Mouse (Mus musculus) liver, embryonic 12.5 days (tissue): ENCODE data around the gene Tbc1d2. TPM values are rescaled to one million over a fixed set of nuclear protein-coding genes. Genes with fewer than 3 reads are reported as not detected.
A peak's percentile ranks its signal among the peaks of the same experiment; 100 is the strongest.

Experiments
- ATAC-seq: fragments of 200-750 bp; cut with Nextera tagmentation; 2 replicates; pipeline ENCODE4 v1.8.0; 2017; ENCODE audit warnings: moderate number of reproducible peaks, mild to moderate bottlenecking, moderate library complexity
- H3K27ac ChIP-seq: fragments of 300-500 bp; sonication (generic); 2 replicates; pipeline ENCODE4 v1.5.1; 2016; ENCODE audit warnings: mild to moderate bottlenecking
- H3K27me3 ChIP-seq: fragments of 300-500 bp; sonication (generic); replicated peaks from 2 replicates; pipeline ENCODE4 v1.6.1; 2016; ENCODE audit warnings: mild to moderate bottlenecking, moderate library complexity
- H3K36me3 ChIP-seq: fragments of 300-500 bp; sonication (generic); 2 replicates; pipeline ENCODE4 v1.6.1; 2016; ENCODE audit warnings: mild to moderate bottlenecking, moderate library complexity
- H3K4me1 ChIP-seq: fragments of 300-500 bp; sonication (generic); 2 replicates; pipeline ENCODE4 v1.6.1; 2016
- H3K4me2 ChIP-seq: fragments of 300-500 bp; sonication (generic); 2 replicates; pipeline ENCODE4 v1.6.1; 2016; ENCODE audit warnings: mild to moderate bottlenecking, moderate library complexity
- H3K4me3 ChIP-seq: fragments of 300-500 bp; sonication (generic); 2 replicates; pipeline ENCODE4 v1.5.1; 2016; ENCODE audit warnings: mild to moderate bottlenecking, moderate library complexity
- H3K9ac ChIP-seq: fragments of 300-500 bp; sonication (generic); 2 replicates; pipeline ENCODE4 v1.6.1; 2016; ENCODE audit warnings: mild to moderate bottlenecking, moderate library complexity
- H3K9me3 ChIP-seq: fragments of 300-500 bp; sonication (generic); replicated peaks from 2 replicates; pipeline ENCODE4 v1.6.1; 2016; ENCODE audit warnings: mild to moderate bottlenecking, moderate library complexity
- WGBS: fragments of 180-500 bp; shearing (Covaris S2); methylation state at CpG from one replicate; pipeline ENCODE4 v1.1.7; 2016; ENCODE audit not compliant: insufficient replicate concordance; 5-methylcytosine and 5-hydroxymethylcytosine counted together
- polyA plus RNA-seq: library from polyadenylated mRNA; unstranded; fragments of >200 nt; fragmentation: Nextera tagmentation; extraction: Ambion mirVana; gene quantifications from 2 replicates; pipeline ENCODE4 v1.2.1, GENCODE M21; 2016

The Tbc1d2 gene
- polyA plus RNA-seq: 0.57 and 0.62 TPM in 2 replicates

DNA sequence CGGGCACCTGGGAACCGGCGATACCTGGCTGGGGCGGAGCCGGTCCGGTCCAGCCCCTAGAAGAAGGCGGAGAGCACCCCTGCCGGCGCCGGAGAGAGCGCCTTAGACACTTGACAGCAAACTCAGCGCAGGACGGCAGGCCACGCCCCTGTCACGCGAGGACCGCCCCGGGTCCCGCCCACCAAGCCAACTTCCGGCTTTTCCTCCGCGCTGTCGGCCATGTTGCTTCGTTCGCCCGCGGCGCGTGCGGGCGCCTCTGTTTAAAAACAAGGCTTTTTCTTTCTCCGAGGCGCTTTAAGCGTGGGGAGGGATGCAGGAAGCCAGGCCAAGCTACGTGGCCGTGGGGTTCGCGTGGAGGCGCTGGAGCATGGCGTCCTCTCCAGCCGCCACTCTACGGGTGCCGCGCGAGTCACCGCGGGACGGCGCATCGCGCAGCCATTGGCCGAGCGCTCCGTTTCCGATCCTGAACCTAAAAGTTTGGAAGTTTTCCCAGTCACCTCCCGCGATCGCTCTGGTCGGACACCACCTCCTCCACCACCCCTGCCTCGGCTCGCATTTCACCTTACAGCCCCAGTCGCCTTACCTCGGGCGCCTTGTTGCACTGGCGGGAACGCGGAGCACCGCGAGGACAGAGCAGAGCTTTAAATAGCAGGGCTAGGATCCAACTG is at the start of gene Tbc1d2:
Gene Tbc1d2, minus strand, starts transcription at position 124 of the 668 bp plus-strand sequence.
- WGBS: under 1% methylated on average over 69 of the region's 69 CpGs
- peaks cover 62% of the 10 kb centered on the region for H3K27me3 ChIP-seq
- peak; percentile 95 for ATAC-seq

GRCm38 (mm10) chr4:46696467-46696866 is 46.5 kb upstream of the Tbc1d2 start:
- WGBS: 59% methylated on average over 6 of the region's 6 CpGs
- H3K27ac ChIP-seq: no peak overlapping the region
- H3K4me1 ChIP-seq: peaks cover 3% of the 10 kb centered on the region; the same call in 1 of the 2 replicates
- ATAC-seq: no peak
- no peak overlapping the region for H3K4me3 ChIP-seq
- peaks cover 7% of the 10 kb centered on the region; the same call in 1 of the 2 replicates for H3K27me3 ChIP-seq
- no peak overlapping the region for H3K4me2 ChIP-seq
- no peak overlapping the region for H3K9ac ChIP-seq
- H3K9me3 ChIP-seq: 0 out of 2 replicates have a peak, but pooled peaks cover 1% of the 10 kb centered on the region
- no peaks in the 10 kb centered on the region for H3K36me3 ChIP-seq

More for the DNA sequence above, at the start of gene Tbc1d2:
- peak within 1 kb of the TSS; percentile 79 for H3K4me3 ChIP-seq
- no peaks in the 10 kb centered on the region for H3K36me3 ChIP-seq
- no peaks in the 10 kb centered on the region for H3K9me3 ChIP-seq
- peak within 1 kb of the TSS; percentile 94 for H3K4me2 ChIP-seq
- H3K27ac ChIP-seq: peak within 1 kb of the TSS; percentile 77
- H3K9ac ChIP-seq: peak within 1 kb of the TSS; percentile 79
- peaks cover 16% of the 10 kb centered on the region for H3K4me1 ChIP-seq

GRCm38 (mm10) chr4:46690565-46690964 is 40.6 kb upstream of the Tbc1d2 start:
- Histone ChIP-seq H3K9me3 (0 out of 2 replicates have a peak, but pooled peaks cover 5% of the 10 kb centered on the region), H3K27ac (no peak overlapping the region), H3K9ac (no peak overlapping the region), H3K27me3 (peaks cover 23% of the 10 kb centered on the region; the same call in 1 of the 2 replicates), H3K4me3 (no peak overlapping the region), H3K36me3 (no peaks in the 10 kb centered on the region), H3K4me2 (no peak overlapping the region), H3K4me1 (no peaks in the 10 kb centered on the region)
- WGBS: 77% methylated on average over 8 of the region's 8 CpGs
- ATAC-seq: no peak

GRCm38 (mm10) chr4:46690023-46690420 is 40.0 kb upstream of the Tbc1d2 start:
- Histone ChIP-seq H3K4me2 (no peak overlapping the region), H3K9ac (no peak overlapping the region), H3K36me3 (no peaks in the 10 kb centered on the region), H3K4me3 (no peak overlapping the region), H3K27ac (no peak overlapping the region), H3K4me1 (no peaks in the 10 kb centered on the region), H3K9me3 (0 out of 2 replicates have a peak, but pooled peaks cover 5% of the 10 kb centered on the region), H3K27me3 (peaks cover 23% of the 10 kb centered on the region; the same call in 1 of the 2 replicates)
- ATAC-seq: no peak
- WGBS: 63% methylated on average over 8 of the region's 8 CpGs

- Histone ChIP-seq H3K36me3 (no peaks in the 10 kb centered on the region), H3K4me3 (no peak overlapping the region), H3K27me3 (peaks cover 23% of the 10 kb centered on the region; the same call in 1 of the 2 replicates), H3K4me1 (no peaks in the 10 kb centered on the region), H3K9ac (no peak overlapping the region), H3K9me3 (0 out of 2 replicates have a peak, but pooled peaks cover 5% of the 10 kb centered on the region), H3K27ac (no peak overlapping the region), H3K4me2 (no peak overlapping the region)
- ATAC-seq: no peak
- 38% methylated on average over 15 of the region's 15 CpGs for WGBS
These were observed 39.5 kb upstream of the Tbc1d2 start for GRCm38 (mm10) chr4:46689397-46690022.

- ATAC-seq: no peak
- Histone ChIP-seq H3K4me3 (no peak overlapping the region), H3K9ac (no peak overlapping the region), H3K27ac (no peak overlapping the region), H3K4me1 (no peaks in the 10 kb centered on the region), H3K4me2 (no peak overlapping the region), H3K27me3 (peaks cover 22% of the 10 kb centered on the region; the same call in 1 of the 2 replicates), H3K36me3 (no peaks in the 10 kb centered on the region), H3K9me3 (0 out of 2 replicates have a peak, but pooled peaks cover 5% of the 10 kb centered on the region)
- 62% methylated on average over 14 of the region's 14 CpGs for whole genome bisulfite sequencing
These were observed 38.3 kb upstream of the Tbc1d2 start for GRCm38 (mm10) chr4:46688213-46688832.

DNA sequence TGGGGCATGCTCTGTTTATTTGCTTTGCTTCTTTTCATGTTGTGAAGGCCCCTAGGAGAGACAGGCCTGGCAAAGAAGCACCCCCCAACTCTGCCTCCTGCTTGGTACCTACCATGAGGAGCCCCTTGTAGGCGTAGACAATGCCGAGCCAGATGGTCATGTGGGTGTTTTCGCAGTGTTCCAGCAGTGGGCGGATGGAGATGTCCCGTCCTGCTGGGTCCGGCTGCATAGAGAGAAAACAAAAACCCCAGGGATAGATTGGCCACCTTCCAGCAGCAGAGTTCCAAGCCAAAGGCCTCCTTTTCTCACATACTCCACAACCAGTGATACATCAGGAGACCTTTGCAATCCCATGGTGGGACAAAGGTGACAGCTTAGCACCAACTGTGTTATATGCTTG is 34.2 kb upstream of the Tbc1d2 start:
- 65% methylated on average over 6 of the region's 6 CpGs for WGBS
- ATAC-seq: no peak
- H3K9me3 ChIP-seq: no peaks in the 10 kb centered on the region
- H3K27me3 ChIP-seq: 0 out of 2 replicates have a peak, but pooled peaks cover 5% of the 10 kb centered on the region
- H3K4me2 ChIP-seq: no peak overlapping the region
- no peak overlapping the region for H3K4me3 ChIP-seq
- H3K36me3 ChIP-seq: no peaks in the 10 kb centered on the region
- no peaks in the 10 kb centered on the region for H3K4me1 ChIP-seq
- H3K9ac ChIP-seq: no peak overlapping the region
- H3K27ac ChIP-seq: no peak overlapping the region

GRCm38 (mm10) chr4:46676646-46677045 is 26.6 kb upstream of the Tbc1d2 start:
- H3K27ac ChIP-seq: no peak overlapping the region
- no peak for ATAC-seq
- H3K9ac ChIP-seq: no peak overlapping the region
- H3K36me3 ChIP-seq: no peaks in the 10 kb centered on the region
- H3K4me2 ChIP-seq: peak overlapping the region; percentile 18; the same call in 1 of the 2 replicates
- H3K4me1 ChIP-seq: peaks cover 25% of the 10 kb centered on the region
- H3K9me3 ChIP-seq: no peaks in the 10 kb centered on the region
- H3K27me3 ChIP-seq: no peaks in the 10 kb centered on the region
- no peak overlapping the region for H3K4me3 ChIP-seq
- WGBS: 20% methylated on average over 3 of the region's 3 CpGs

GRCm38 (mm10) chr4:46675992-46676391 is 26.0 kb upstream of the Tbc1d2 start:
- no peak overlapping the region for H3K27ac ChIP-seq
- ATAC-seq: no peak
- H3K4me2 ChIP-seq: peak overlapping the region; percentile 18
- H3K27me3 ChIP-seq: no peaks in the 10 kb centered on the region
- H3K9me3 ChIP-seq: no peaks in the 10 kb centered on the region
- WGBS: 19% methylated on average over 4 of the region's 4 CpGs
- peaks cover 25% of the 10 kb centered on the region for H3K4me1 ChIP-seq
- H3K4me3 ChIP-seq: no peak overlapping the region
- H3K9ac ChIP-seq: no peak overlapping the region
- H3K36me3 ChIP-seq: no peaks in the 10 kb centered on the region

GRCm38 (mm10) chr4:46675272-46675785 is 25.3 kb upstream of the Tbc1d2 start:
- Histone ChIP-seq H3K27ac (no peak overlapping the region), H3K4me2 (no peak overlapping the region), H3K27me3 (no peaks in the 10 kb centered on the region), H3K36me3 (no peaks in the 10 kb centered on the region), H3K4me3 (no peak overlapping the region), H3K4me1 (peaks cover 25% of the 10 kb centered on the region), H3K9me3 (no peaks in the 10 kb centered on the region), H3K9ac (no peak overlapping the region)
- 32% methylated on average over 11 of the region's 11 CpGs for WGBS
- no peak for ATAC-seq

DNA sequence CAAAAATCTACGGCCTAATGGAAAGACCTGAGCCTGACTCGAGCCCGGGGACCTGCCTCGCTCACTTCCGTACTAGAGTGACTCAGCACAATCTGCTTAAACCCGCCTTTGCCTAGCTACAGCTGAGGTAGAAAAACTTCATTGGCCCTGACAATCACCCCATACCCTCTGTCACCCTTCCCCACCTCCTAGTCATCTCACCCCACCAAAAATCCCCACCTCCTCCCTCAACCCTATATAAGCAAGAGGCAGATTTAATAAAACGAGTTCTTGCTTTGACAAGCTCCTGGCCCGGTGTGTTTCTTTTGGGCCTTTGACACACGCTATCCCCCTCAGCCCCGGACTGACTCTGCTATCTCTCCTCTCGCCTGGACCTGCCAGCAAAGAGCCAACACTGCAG is 18.6 kb upstream of the Tbc1d2 start:
- no peak for ATAC-seq
- H3K4me3 ChIP-seq: no peak overlapping the region

More for the DNA sequence above, 18.6 kb upstream of the Tbc1d2 start:
- 45% methylated on average over 11 of the region's 11 CpGs for WGBS
- 0 out of 2 replicates have a peak, but pooled peaks cover 4% of the 10 kb centered on the region for H3K27me3 ChIP-seq
- peaks cover 29% of the 10 kb centered on the region for H3K4me1 ChIP-seq
- H3K9me3 ChIP-seq: no peaks in the 10 kb centered on the region
- no peak overlapping the region for H3K4me2 ChIP-seq
- no peak overlapping the region for H3K9ac ChIP-seq
- H3K27ac ChIP-seq: no peak overlapping the region
- H3K36me3 ChIP-seq: no peaks in the 10 kb centered on the region
